Mouse (Mus musculus) megakaryocyte, embryonic 14.5 days (primary cell): Measurements from ENCODE around the gene Mrtfa. TPM values are rescaled to one million over a fixed set of nuclear protein-coding genes. Genes with fewer than 3 reads are reported as not detected.

Source experiments
- H3K27me3 ChIP-seq: replicated peaks from 2 replicates; pipeline ENCODE3; 2012; ENCODE audit warnings: inconsistent platforms
- H3K36me3 ChIP-seq: replicated peaks from 2 replicates; pipeline ENCODE3; 2012; ENCODE audit warnings: low read length, inconsistent platforms, mixed read lengths
- H3K4me1 ChIP-seq: 2 replicates; pipeline ENCODE4 v1.6.1; 2012; ENCODE audit warnings: inconsistent platforms
- H3K4me3 ChIP-seq: replicated peaks from 2 replicates; pipeline ENCODE3; 2012; ENCODE audit warnings: moderate library complexity, mild to moderate bottlenecking, inconsistent platforms
- H3K9me3 ChIP-seq: 2 replicates; pipeline ENCODE4 v1.6.1; 2012; ENCODE audit warnings: inconsistent platforms
- FLI1 ChIP-seq: IDR thresholded peaks from 2 replicates; pipeline ENCODE4 v1.6.1; 2012; ENCODE audit warnings: low read length, inconsistent platforms, mixed read lengths
- GATA1 ChIP-seq: IDR thresholded peaks from 3 replicates; pipeline ENCODE4 v1.6.1; 2012; ENCODE audit warnings: mixed read lengths, low read length, inconsistent platforms, borderline replicate concordance
- polyA plus RNA-seq: library from polyadenylated mRNA; stranded (reverse); fragments of >175 nt; gene quantifications from 2 replicates; pipeline ENCODE4 v1.2.3, GENCODE M21; 2012; ENCODE audit warnings: low replicate concordance; ENCODE audit not compliant: insufficient read depth

The Mrtfa gene
- polyA plus RNA-seq, 1 experiment: 138 TPM

- H3K4me3 ChIP-seq: no peak overlapping the region
- H3K36me3 ChIP-seq: peaks cover 98% of the 10 kb centered on the region
- no peaks in the 10 kb centered on the region for H3K9me3 ChIP-seq
- peaks cover 60% of the 10 kb centered on the region for H3K4me1 ChIP-seq
- H3K27me3 ChIP-seq: no peaks in the 10 kb centered on the region
- TF ChIP-seq FLI1: no peak
- TF ChIP-seq GATA1: no peak
Observed at GRCm38 (mm10) chr15:81010114-81010513, 180.4 kb downstream of the Mrtfa start.

DNA sequence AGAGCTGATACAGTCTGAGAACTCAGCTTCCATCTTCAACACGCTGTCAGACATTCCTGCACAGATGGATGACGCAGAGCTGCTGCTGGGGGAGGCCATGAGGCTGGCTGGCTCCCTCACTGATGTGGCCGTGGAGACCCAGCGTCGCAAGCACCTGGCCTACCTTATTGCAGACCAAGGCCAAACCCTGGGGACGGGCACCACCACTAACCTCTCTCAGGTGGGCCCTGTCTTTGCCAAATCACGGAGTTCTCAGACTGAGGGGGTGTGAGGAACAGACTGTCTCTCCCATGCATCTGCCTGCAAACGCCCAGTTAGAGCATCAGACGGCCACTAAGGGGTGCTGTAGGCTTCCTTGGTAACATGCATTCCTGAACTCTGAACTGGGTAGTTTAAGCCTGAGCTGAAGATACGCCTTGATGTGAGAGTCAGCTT, 181.9 kb downstream of the Mrtfa start:
- Histone ChIP-seq H3K4me1 (peaks cover 50% of the 10 kb centered on the region), H3K36me3 (peaks cover 91% of the 10 kb centered on the region)
- TF ChIP-seq FLI1: no peak
- TF ChIP-seq GATA1: no peak

GRCm38 (mm10) chr15:81007905-81008304, 182.7 kb downstream of the Mrtfa start:
- Histone ChIP-seq H3K36me3 (peaks cover 91% of the 10 kb centered on the region), H3K9me3 (no peaks in the 10 kb centered on the region), H3K4me1 (peaks cover 50% of the 10 kb centered on the region), H3K4me3 (no peak overlapping the region), H3K27me3 (no peaks in the 10 kb centered on the region)
- TF ChIP-seq GATA1 (no peak), FLI1 (no peak)

More for the DNA sequence above, 181.9 kb downstream of the Mrtfa start:
- Histone ChIP-seq H3K27me3 (no peaks in the 10 kb centered on the region), H3K9me3 (no peaks in the 10 kb centered on the region), H3K4me3 (no peak overlapping the region)

GRCm38 (mm10) chr15:81007339-81007738, 183.2 kb downstream of the Mrtfa start:
- TF ChIP-seq GATA1: no peak
- no peak for TF ChIP-seq FLI1
- H3K36me3 ChIP-seq: peaks cover 91% of the 10 kb centered on the region
- H3K4me3 ChIP-seq: no peak overlapping the region
- H3K9me3 ChIP-seq: no peaks in the 10 kb centered on the region
- peaks cover 48% of the 10 kb centered on the region for H3K4me1 ChIP-seq
- H3K27me3 ChIP-seq: no peaks in the 10 kb centered on the region

GRCm38 (mm10) chr15:81006127-81006735, 184.3 kb downstream of the Mrtfa start:
- peaks cover 46% of the 10 kb centered on the region for H3K4me1 ChIP-seq
- peaks cover 80% of the 10 kb centered on the region for H3K36me3 ChIP-seq
- TF ChIP-seq FLI1 (no peak), GATA1 (no peak)

GRCm38 (mm10) chr15:81000419-81001138, 190.0 kb downstream of the Mrtfa start:
- Histone ChIP-seq H3K36me3 (peaks cover 25% of the 10 kb centered on the region), H3K4me3 (peak overlapping the region; percentile 72)

More at GRCm38 (mm10) chr15:81006127-81006735, 184.3 kb downstream of the Mrtfa start:
- Histone ChIP-seq H3K4me3 (no peak overlapping the region), H3K9me3 (no peaks in the 10 kb centered on the region), H3K27me3 (no peaks in the 10 kb centered on the region)

DNA sequence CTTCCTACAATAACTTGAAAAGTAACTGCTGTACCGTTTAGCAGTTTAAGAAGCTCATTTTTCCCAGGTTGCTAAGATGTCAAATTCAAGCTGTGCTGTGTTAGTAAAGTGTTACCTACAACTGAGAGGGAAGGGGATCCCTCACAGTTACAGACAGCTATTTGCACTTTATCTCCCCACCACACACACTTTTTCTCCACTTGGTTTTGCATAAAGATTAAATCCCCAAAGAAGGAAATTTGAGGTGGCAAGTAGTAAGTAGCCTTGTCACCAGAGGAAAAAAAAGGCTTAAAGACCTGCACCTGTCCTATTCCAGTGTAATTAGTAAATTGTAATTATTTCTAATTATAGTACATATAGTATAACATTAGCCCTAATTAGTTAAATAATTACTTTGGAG, 193.5 kb downstream of the Mrtfa start:
- H3K4me1 ChIP-seq: peaks cover 39% of the 10 kb centered on the region
- H3K27me3 ChIP-seq: no peaks in the 10 kb centered on the region
- TF ChIP-seq FLI1: no peak
- no peak for TF ChIP-seq GATA1
- no peaks in the 10 kb centered on the region for H3K36me3 ChIP-seq
- H3K4me3 ChIP-seq: no peak overlapping the region
- no peaks in the 10 kb centered on the region for H3K9me3 ChIP-seq

More at GRCm38 (mm10) chr15:81000419-81001138, 190.0 kb downstream of the Mrtfa start:
- peaks cover 52% of the 10 kb centered on the region for H3K4me1 ChIP-seq
- TF ChIP-seq FLI1 (no peak), GATA1 (no peak)
- H3K9me3 ChIP-seq: no peaks in the 10 kb centered on the region
- no peaks in the 10 kb centered on the region for H3K27me3 ChIP-seq

DNA sequence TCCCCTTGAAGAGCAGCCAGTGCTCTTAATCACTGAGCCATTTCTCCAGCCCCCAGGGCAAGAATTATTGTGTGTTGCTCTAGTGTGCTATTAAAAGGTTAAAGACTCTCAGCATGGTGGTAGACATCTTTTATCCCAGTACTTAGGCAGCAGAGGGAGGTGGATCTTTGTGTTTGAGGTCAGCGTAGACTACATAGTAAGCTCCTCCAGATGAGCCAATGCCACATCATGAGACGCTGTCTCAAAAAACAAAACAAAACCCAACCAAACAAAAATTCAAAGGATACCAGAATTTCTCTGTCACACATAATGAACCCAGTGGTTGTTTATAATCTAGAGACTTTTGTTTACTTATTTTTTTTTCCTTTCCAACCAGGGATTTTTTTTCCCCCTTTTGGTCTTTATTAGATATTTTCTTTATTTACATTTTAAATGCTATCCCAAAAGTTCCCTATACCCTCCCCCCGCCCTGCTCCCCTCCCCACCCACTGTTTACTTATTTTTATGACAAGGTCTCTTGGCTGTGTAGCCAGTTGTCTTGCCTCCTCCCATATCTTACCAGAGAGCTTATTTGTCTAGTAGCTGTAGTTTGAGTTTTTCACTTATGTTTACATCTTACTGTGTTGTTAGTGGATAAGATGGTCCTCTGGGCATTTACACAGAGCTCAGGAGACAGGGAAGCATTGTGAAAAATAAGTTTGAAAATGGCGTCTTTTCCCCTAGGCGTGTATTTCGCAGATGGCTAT, 194.3 kb downstream of the Mrtfa start:
- no peak overlapping the region for H3K4me3 ChIP-seq
- TF ChIP-seq FLI1: no peak
- TF ChIP-seq GATA1: no peak
- H3K27me3 ChIP-seq: no peaks in the 10 kb centered on the region
- no peaks in the 10 kb centered on the region for H3K36me3 ChIP-seq
- H3K4me1 ChIP-seq: peaks cover 35% of the 10 kb centered on the region
- no peaks in the 10 kb centered on the region for H3K9me3 ChIP-seq

GRCm38 (mm10) chr15:80994959-80995358, 195.6 kb downstream of the Mrtfa start:
- TF ChIP-seq FLI1 (no peak), GATA1 (no peak)
- Histone ChIP-seq H3K9me3 (no peaks in the 10 kb centered on the region), H3K36me3 (no peaks in the 10 kb centered on the region), H3K4me3 (no peak overlapping the region), H3K27me3 (no peaks in the 10 kb centered on the region), H3K4me1 (peaks cover 30% of the 10 kb centered on the region)

- Histone ChIP-seq H3K36me3 (peaks cover 4% of the 10 kb centered on the region), H3K9me3 (no peaks in the 10 kb centered on the region), H3K27me3 (no peaks in the 10 kb centered on the region), H3K4me3 (no peak overlapping the region), H3K4me1 (peaks cover 30% of the 10 kb centered on the region)
- no peak for TF ChIP-seq FLI1
- no peak for TF ChIP-seq GATA1
Observed at GRCm38 (mm10) chr15:80989712-80990111, 200.8 kb downstream of the Mrtfa start.
